Mouse (Mus musculus): ENCODE measurements around the gene Lat2. TPM values are rescaled to one million over a fixed set of nuclear protein-coding genes. Genes with fewer than 3 reads are reported as not detected.

Lat2 gene
- total RNA-seq, 1 experiment = 3.6 TPM

- H3K36me3 ChIP-seq (ENCODE audit: control insufficient read depth, insufficient read depth, low read length, poor library complexity, severe bottlenecking) = peaks cover 37% of the 10 kb centered on the region
- H3K9me3 ChIP-seq (ENCODE audit: control insufficient read depth, insufficient read depth, low read depth, low read length) = no peaks in the 10 kb centered on the region
- in situ Hi-C loops (cut with MboI; ENCODE audit: low sequenced_read_pairs in 2 of 2, unreplicated experiment in 2 of 2) = no loop called here
- no peak overlapping the region for H3K27ac ChIP-seq (ENCODE audit: insufficient read depth, low read depth, low read length, poor library complexity, severe bottlenecking)
- TF ChIP-seq CHD2 (IDR thresholded peaks at IDR 0.05; ENCODE audit: low read depth, low read length) (no peak), ZC3H11A (IDR thresholded peaks at IDR 0.05; ENCODE audit: borderline replicate concordance, low read depth, low read length) (no peak), ZNF384 (IDR thresholded peaks at IDR 0.05; ENCODE audit: low read depth, low read length) (no peak), HCFC1 (IDR thresholded peaks at IDR 0.05; ENCODE audit: borderline replicate concordance, insufficient read depth, low read length) (no peak), MAFK (IDR thresholded peaks at IDR 0.05; ENCODE audit: insufficient read depth, low read depth, low read length) (no peak)
- no peak overlapping the region for H3K4me3 ChIP-seq (ENCODE audit: insufficient read depth in 1 of 2, low read depth in 1 of 2, low read length in 2 of 2, poor library complexity in 1 of 2, severe bottlenecking in 1 of 2)
- H3K9ac ChIP-seq (ENCODE audit: insufficient read depth, low read depth, low read length, poor library complexity, severe bottlenecking) = no peak overlapping the region
- H3K4me1 ChIP-seq (ENCODE audit: control insufficient read depth in 2 of 2, insufficient read depth in 2 of 2, low read length in 2 of 2, poor library complexity in 1 of 2) = peaks cover 3 to 9% of the 10 kb centered on the region in 2 experiments; a peak in 3 of 4 replicates
- DNase-seq (ENCODE audit: low read depth, low spot score) = no peak
These were observed 16.0 kb upstream of the Lat2 start for GRCm38 (mm10) chr5:134630835-134631234.

- Histone ChIP-seq H3K9me3 (ENCODE audit: control insufficient read depth, insufficient read depth, low read depth, low read length) (no peaks in the 10 kb centered on the region), H3K4me3 (ENCODE audit: insufficient read depth in 1 of 2, low read depth in 1 of 2, low read length in 2 of 2, poor library complexity in 1 of 2, severe bottlenecking in 1 of 2) (no peak overlapping the region), H3K9ac (ENCODE audit: insufficient read depth, low read depth, low read length, poor library complexity, severe bottlenecking) (no peak overlapping the region), H3K36me3 (ENCODE audit: control insufficient read depth, insufficient read depth, low read length, poor library complexity, severe bottlenecking) (peaks cover 42% of the 10 kb centered on the region), H3K4me1 (ENCODE audit: control insufficient read depth in 2 of 2, insufficient read depth in 2 of 2, low read length in 2 of 2, poor library complexity in 1 of 2) (peaks cover under 1 to 9% of the 10 kb centered on the region in 2 experiments; a peak in 3 of 4 replicates), H3K27ac (ENCODE audit: insufficient read depth, low read depth, low read length, poor library complexity, severe bottlenecking) (no peak overlapping the region)
- TF ChIP-seq CHD2 (IDR thresholded peaks at IDR 0.05; ENCODE audit: low read depth, low read length) (no peak), ZNF384 (IDR thresholded peaks at IDR 0.05; ENCODE audit: low read depth, low read length) (no peak), ZC3H11A (IDR thresholded peaks at IDR 0.05; ENCODE audit: borderline replicate concordance, low read depth, low read length) (no peak), HCFC1 (IDR thresholded peaks at IDR 0.05; ENCODE audit: borderline replicate concordance, insufficient read depth, low read length) (no peak), MAFK (IDR thresholded peaks at IDR 0.05; ENCODE audit: insufficient read depth, low read depth, low read length) (no peak)
- no peak for DNase-seq (ENCODE audit: low read depth, low spot score)
- in situ Hi-C loops (cut with MboI; ENCODE audit: low sequenced_read_pairs in 2 of 2, unreplicated experiment in 2 of 2) = no loop called here
These were observed 14.7 kb upstream of the Lat2 start for GRCm38 (mm10) chr5:134629508-134629907.

- TF ChIP-seq CHD2 (IDR thresholded peaks at IDR 0.05; ENCODE audit: low read depth, low read length) (no peak), ZC3H11A (IDR thresholded peaks at IDR 0.05; ENCODE audit: borderline replicate concordance, low read depth, low read length) (no peak), ZNF384 (IDR thresholded peaks at IDR 0.05; ENCODE audit: low read depth, low read length) (no peak), MAFK (IDR thresholded peaks at IDR 0.05; ENCODE audit: insufficient read depth, low read depth, low read length) (no peak), HCFC1 (IDR thresholded peaks at IDR 0.05; ENCODE audit: borderline replicate concordance, insufficient read depth, low read length) (no peak)
- Histone ChIP-seq H3K4me3 (ENCODE audit: insufficient read depth in 1 of 2, low read depth in 1 of 2, low read length in 2 of 2, poor library complexity in 1 of 2, severe bottlenecking in 1 of 2) (no peak overlapping the region), H3K36me3 (ENCODE audit: control insufficient read depth, insufficient read depth, low read length, poor library complexity, severe bottlenecking) (peaks cover 73% of the 10 kb centered on the region), H3K9me3 (ENCODE audit: control insufficient read depth, insufficient read depth, low read depth, low read length) (no peaks in the 10 kb centered on the region), H3K4me1 (ENCODE audit: control insufficient read depth in 2 of 2, insufficient read depth in 2 of 2, low read length in 2 of 2, poor library complexity in 1 of 2) (no peaks in the 10 kb centered on the region; a peak in 1 of 4 replicates), H3K27ac (ENCODE audit: insufficient read depth, low read depth, low read length, poor library complexity, severe bottlenecking) (no peak overlapping the region), H3K9ac (ENCODE audit: insufficient read depth, low read depth, low read length, poor library complexity, severe bottlenecking) (no peak overlapping the region)
- DNase-seq (ENCODE audit: low read depth, low spot score) = no peak
- in situ Hi-C loops (cut with MboI; ENCODE audit: low sequenced_read_pairs in 2 of 2, unreplicated experiment in 2 of 2) = no loop called here
These were observed 7.2 kb upstream of the Lat2 start for GRCm38 (mm10) chr5:134622069-134622468.

- Histone ChIP-seq H3K9me3 (ENCODE audit: control insufficient read depth, insufficient read depth, low read depth, low read length) (no peaks in the 10 kb centered on the region), H3K4me1 (ENCODE audit: control insufficient read depth in 2 of 2, insufficient read depth in 2 of 2, low read length in 2 of 2, poor library complexity in 1 of 2) (no peaks in the 10 kb centered on the region; a peak in 1 of 4 replicates), H3K9ac (ENCODE audit: insufficient read depth, low read depth, low read length, poor library complexity, severe bottlenecking) (no peak overlapping the region), H3K4me3 (ENCODE audit: insufficient read depth in 1 of 2, low read depth in 1 of 2, low read length in 2 of 2, poor library complexity in 1 of 2, severe bottlenecking in 1 of 2) (no peak overlapping the region), H3K36me3 (ENCODE audit: control insufficient read depth, insufficient read depth, low read length, poor library complexity, severe bottlenecking) (peaks cover 66% of the 10 kb centered on the region), H3K27ac (ENCODE audit: insufficient read depth, low read depth, low read length, poor library complexity, severe bottlenecking) (no peak overlapping the region)
- no peak for DNase-seq (ENCODE audit: low read depth, low spot score)
- TF ChIP-seq ZNF384 (IDR thresholded peaks at IDR 0.05; ENCODE audit: low read depth, low read length) (no peak), MAFK (IDR thresholded peaks at IDR 0.05; ENCODE audit: insufficient read depth, low read depth, low read length) (no peak), CHD2 (IDR thresholded peaks at IDR 0.05; ENCODE audit: low read depth, low read length) (no peak), HCFC1 (IDR thresholded peaks at IDR 0.05; ENCODE audit: borderline replicate concordance, insufficient read depth, low read length) (no peak), ZC3H11A (IDR thresholded peaks at IDR 0.05; ENCODE audit: borderline replicate concordance, low read depth, low read length) (no peak)
- in situ Hi-C loops (cut with MboI; ENCODE audit: low sequenced_read_pairs in 2 of 2, unreplicated experiment in 2 of 2) = no loop called here
These were observed 6.3 kb upstream of the Lat2 start for GRCm38 (mm10) chr5:134621099-134621640.

All from ES-E14 (cell line).